Mouse (Mus musculus) B cell, adult (primary cell): ENCODE measurements around the gene Ctps2. TPM values are rescaled to one million over a fixed set of nuclear protein-coding genes. Genes with fewer than 3 reads are reported as not detected.

Experiments used
- total RNA-seq: library from RNA; stranded (reverse); gene quantifications from 4 replicates; pipeline ENCODE4 v1.2.4, GENCODE M21; 2023; ENCODE audit not compliant: inconsistent age

Ctps2 gene
- total RNA-seq: 120 to 141 TPM (median 136 TPM) in 4 replicates

DNA sequence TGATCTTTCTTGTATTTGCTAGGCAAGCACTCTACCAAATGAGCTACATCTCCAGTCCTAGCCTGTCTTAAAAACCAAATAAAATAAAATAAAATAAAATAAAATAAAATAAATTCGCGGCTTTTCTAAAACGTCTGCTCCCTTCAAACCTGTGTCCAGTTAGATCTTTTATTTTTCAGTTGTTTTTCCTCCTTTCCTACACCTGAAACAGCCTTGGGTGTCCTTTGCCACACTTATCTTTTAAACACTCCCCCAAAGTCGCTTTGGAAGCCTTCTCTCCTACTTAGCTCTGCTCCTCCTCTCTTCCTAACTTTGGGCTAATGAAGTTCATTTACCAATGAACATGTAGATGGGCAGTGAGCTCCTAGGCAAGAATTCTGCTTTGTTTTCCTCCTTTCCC lies at the start of gene Ctps2:
Gene Ctps2, plus strand, starts transcription at position 301 of the 400 bp plus-strand sequence.

DNA sequence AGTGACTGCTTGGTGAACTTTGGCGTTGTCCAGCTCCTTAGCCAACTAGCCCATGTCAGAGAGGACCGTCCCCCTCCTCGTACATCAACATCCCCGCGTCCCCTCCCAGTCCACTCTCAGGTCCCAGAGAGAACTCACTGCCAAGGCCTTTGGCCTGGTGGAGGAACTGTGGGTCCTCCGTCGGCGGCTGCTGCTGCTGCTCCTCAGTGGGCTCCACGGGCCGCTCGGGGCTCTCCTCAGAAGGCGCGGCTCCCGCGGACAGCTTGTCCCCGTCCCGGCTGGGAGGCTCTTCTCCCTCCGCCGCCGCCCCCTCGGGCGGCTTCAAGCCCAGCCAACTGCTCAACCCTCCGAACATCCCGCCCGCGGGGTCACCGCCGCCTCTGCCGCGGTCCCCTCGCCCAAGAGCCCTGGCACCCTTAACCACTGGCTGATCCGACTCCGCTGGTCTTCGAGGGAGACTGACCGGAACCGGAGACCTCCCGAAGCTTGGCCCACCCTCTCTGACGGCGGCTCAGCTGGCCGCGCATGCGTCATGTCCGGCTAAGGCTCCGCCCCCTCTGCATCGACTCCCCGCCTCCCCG lies 13.0 kb upstream of the Ctps2 start, which contains the start of gene Syap1:
Gene Syap1, minus strand, starts transcription at position 517 of the 581 bp plus-strand sequence.

DNA sequence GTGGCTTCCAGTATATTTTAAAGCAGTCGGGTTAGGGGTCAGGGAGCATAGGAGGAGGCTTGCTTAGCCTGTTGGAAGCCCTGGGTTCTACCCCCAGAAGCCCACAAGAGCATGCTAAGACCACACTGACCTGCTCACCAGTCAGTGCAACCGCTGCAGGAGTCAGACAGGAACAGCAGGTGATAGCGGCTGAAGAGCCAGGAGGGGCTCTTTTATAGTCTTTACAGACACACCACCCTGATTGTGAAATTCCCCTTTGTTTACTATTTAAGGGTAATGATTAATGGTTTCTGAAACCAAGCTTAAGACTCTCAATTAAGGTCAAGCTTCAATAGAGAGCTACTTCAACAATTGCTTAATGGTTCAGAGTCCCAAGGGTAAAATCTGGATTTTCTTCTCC lies 63.3 kb downstream of the Ctps2 start, which contains the start of gene S100g:
Gene S100g, minus strand, starts transcription at position 217 of the 400 bp plus-strand sequence.

Other genes starting within 250 kb of the Ctps2 start
- gene Rbbp7, start 140.8 kb upstream of the Ctps2 start, total RNA-seq: 102 to 105 TPM (median 104 TPM) in 4 replicates
- gene Txlng, start 71.8 kb upstream of the Ctps2 start, total RNA-seq: 22.1 to 25.1 TPM (median 24.5 TPM) in 4 replicates
- 24.9 to 30.7 TPM (median 27.4 TPM) in 4 replicates for gene Syap1, start 12.8 kb upstream of the Ctps2 start, total RNA-seq
- not detected in 4 replicates for gene S100g, start 63.4 kb downstream of the Ctps2 start, total RNA-seq